Mouse (Mus musculus) left cerebral cortex, adult 9 months (tissue): ENCODE results near the gene Acap1.

Source experiments
- DNase-seq, 2 experiments: peaks; one replicate each; pipeline ENCODE4 v3.0.0; 2022; ENCODE audit warnings: low spot score in 2 of 2

Gene Acap1

DNA sequence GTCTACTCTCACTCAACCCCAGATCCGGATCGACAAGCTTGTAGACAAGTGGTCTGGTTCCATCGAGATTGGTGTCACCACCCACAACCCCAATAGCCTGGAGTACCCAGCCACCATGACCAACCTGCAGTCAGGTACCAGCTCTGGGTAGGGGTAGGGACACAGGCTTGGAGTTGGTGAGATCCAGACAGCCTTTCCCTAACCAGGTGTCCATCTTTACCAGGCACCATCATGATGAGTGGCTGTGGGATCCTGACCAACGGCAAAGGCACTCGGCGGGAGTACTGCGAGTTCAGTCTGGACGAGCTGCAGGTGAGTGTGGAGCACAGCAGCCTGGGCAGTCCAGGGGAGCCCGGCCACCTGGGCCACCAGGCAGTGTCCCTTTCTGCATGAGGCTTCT, 9.0 kb upstream of the Acap1 start:
- no peak for DNase-seq

DNA sequence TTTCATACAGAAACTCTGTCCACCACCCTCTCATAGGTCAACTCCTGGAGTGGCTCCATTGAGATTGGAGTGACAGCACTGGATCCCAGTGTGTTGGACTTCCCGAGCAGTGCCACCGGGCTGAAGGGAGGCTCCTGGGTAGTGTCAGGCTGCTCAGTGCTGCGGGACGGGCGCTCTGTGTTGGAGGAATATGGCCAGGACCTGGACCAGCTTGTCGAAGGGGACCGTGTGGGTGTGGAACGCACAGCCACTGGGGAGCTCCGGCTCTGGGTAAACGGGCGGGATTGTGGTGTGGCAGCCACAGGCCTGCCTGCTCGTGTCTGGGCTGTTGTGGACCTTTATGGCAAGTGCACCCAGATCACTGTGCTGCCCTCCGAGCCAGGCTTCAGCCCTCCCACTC, 7.6 kb upstream of the Acap1 start:
- DNase-seq = no peak

DNA sequence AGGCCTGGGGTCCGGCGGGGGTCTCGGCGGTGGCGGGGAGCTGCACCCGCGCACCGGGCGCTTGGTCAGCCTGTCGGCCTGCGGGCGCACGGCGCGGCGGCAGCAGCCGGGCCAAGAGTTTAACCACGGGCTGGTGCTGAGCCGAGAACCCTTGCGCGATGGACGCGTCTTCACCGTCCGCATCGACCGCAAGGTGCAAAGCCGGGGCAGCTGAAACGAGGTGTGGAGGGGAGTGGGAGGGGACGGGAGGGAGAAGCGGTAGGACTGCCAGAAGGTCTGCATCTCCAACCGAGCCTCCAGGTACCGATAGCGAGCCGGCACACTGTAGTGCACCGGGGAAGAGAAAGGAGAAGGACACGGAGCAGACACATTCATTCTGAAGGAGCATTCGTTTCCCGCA, 6.7 kb upstream of the Acap1 start:
- no peak for DNase-seq

DNA sequence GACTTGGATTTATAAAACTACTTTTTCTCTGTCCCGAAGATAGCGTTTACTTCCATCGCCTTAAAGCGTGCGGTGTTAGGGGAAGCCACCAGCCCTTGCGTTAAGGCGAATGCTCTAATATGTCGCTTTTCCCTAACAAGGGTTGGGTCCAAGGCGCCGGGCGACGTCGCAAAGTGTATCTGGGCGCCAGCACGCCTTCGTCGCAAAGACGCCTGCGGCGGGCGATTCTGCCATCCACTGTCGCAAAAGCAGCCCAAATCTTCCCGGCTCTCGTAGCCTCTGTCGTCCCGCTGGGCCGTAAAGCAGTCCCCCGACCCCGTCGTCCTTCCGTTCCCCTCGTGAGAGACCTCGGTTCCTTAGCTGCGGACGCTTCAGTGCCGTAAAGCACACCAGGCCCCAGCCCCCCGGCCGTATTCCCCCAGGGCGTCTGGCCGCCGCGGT, 6.1 kb upstream of the Acap1 start:
- peak; percentile 97 to 98 for DNase-seq

DNA sequence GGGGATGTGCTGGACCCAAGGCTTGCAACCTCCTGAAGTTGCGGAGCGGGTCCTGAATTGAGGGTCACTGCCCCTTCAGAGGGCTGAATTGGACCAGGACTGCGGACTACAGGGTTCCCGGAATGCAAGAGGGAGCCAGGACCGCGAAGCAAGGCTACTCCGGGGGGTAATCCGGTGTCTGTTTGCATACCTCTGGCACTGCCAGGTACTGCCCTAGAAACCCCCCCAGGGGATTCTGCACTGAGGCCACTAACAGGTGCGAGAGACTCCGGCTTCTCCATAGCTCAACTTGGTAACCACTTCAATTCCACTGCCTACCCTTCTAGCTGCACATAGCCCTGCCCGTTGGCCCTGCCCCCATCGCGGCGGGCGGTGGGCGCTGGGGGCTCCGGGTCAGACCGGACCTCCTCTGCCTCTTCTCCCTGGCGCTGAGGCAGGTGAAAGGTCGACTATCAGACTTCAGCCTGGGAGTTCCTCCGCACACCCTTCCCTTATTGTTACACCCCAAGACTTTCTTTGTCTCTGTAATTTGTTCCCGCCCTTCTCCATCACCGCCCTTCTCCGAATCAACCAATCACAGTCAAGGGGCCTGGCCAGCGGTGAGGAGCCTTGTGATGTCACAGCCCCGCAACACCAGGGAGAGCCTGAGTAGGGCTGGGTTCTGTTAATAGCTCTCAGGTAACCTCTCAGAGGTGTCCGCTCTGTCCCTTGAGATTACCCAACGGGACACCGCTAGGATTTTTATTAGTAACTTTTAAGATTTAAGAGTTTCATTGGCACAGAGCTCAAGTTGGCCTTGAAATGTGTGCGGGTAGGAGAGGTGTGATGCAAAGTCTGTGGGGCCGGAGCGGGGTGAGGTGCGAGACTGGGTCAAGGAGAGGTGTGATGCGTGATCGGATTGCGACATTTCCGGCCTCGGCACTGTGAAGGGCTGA, 5.4 kb upstream of the Acap1 start, which contains the start of the genes 2810408A11Rik and Neurl4:
Gene 2810408A11Rik, minus strand, starts transcription at position 517 of the 935 bp plus-strand sequence.
Gene Neurl4, plus strand, starts transcription at position 602 of the 935 bp plus-strand sequence.
- DNase-seq = peak; percentile 79 to 89

DNA sequence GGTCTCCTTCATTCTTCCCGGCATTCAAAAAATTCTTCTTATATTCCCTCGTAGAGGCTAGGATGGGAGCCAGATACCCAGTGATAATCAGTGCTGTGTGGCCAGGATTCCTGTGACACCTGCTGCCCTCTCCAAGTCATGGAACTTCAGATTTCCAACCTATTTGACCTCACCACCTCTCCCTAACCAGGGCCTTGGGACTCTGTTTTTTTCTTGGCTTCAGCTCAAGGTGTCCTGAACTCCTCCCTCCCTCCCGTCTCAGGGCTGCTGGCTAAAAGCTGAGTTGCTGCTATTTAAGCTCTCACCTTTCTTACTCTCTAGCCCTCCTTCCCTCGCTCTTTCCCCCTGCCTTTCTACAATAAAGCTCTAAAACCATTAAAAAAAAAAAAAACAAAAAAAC, 4.5 kb upstream of the Acap1 start:
- no peak for DNase-seq

DNA sequence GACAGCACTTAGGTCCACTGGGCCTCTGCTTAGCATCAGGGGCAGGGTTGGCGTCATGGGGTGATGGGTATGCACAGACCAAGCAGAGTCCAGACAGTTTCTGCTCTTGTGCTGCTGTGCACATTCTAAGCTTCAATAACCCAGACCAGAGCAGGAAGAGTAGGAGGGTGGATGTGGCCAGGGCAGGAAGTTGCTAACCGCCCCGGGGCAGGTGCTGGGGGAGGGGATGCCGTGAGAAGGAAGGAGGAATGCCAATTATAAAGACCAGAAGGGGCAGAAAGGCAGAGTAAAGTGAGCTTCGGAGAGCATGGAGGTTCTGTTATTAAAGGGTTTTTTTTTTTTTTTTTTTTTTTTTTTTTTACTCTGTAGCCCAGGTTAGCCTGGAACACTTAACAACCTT, 668 bp downstream of the Acap1 start:
- no peak for DNase-seq

DNA sequence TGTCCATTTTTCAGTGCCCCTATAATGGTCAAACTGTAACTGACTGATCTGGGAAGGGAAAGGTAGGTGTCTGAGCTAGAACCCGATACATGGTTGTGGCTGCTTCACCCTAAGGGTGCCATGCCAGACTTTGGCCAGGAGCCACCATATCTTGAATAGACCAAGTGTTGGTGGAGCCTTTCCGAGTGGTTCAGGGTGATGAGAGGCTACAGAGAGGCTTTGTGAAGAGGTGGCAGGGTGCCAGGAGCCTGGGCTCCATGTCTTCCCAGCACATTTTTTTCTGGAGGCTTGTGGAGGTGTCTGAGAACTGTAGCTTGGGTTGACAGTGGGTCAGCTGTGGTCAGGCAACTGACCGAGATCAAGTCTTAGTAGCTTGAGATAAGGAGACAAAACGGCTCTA, 3.9 kb downstream of the Acap1 start:
- peak in 1 of 2 experiments; percentile 42 for DNase-seq

DNA sequence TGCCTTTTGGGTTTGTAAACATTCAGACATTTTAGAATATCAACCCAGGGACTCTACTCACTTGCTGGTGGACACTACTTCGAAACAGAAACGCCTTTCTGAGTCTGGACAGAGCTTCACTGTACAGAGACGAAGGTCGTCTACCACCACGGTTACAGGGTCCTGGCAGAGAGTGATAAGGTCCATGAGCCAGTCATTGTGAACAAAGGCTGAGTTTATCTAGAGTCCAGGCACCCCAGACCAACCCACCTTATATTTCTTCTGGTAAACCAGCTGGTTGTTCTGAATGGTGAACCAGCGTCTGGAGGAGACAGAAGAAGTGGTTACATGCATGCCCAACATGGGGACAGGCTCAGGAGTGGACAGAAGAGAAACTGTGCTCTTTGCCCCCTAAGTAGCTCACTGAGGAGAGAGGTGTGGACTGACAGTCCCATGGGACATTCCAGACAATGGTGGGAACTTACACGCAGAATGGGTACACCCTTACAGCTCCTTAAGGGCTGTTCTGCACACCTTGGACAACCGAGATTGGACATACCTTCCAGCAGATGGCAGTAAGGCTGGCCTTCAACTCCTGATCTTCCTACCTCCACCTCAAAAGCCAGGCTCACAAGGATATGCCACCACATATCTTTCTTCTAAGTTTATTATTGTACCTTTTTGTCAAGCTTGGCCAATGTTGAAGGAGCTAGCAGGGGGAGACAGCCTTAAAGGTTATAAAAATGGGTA, 8.3 kb downstream of the Acap1 start:
- DNase-seq = no peak

DNA sequence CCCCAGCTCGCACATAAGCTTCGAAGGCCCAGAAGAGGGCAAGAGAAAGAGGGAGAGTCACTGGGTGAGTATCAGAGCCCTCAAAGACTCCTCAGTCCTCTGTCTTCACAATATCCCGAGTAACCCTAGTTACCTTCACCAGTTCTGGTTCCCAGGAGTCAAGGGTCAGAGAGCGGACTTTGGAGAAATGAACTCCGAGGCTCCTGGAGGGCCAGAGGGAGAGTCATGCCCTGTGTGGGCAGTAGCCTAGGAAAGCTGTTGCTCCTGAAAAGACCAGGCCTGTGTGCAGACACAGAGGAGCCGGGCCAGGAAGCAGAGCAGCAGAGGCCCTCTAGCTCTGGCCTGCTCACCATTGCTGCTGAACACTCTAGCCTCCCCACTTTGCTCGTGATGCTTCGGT, 10.7 kb downstream of the Acap1 start:
- DNase-seq = no peak

DNA sequence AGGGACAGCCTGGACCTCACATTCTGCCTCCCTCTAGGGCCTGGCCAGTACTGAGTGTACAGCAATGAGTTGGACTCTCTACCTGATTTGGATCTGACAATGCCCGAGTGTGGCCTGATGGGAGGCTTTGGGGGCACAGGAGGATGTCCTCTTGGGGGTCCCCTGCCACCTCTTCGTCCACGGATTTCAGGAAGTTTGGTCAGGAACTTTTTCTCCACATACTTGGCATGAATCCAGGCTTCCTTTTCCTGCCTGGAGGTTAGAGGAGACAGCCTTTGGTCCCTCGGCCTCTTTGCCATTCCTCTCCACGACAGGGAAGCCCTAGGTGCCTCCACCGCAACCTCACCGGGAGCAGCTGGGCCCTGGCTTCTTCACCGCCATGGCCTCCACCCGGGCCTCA, 11.1 kb downstream of the Acap1 start:
- DNase-seq = no peak

DNA sequence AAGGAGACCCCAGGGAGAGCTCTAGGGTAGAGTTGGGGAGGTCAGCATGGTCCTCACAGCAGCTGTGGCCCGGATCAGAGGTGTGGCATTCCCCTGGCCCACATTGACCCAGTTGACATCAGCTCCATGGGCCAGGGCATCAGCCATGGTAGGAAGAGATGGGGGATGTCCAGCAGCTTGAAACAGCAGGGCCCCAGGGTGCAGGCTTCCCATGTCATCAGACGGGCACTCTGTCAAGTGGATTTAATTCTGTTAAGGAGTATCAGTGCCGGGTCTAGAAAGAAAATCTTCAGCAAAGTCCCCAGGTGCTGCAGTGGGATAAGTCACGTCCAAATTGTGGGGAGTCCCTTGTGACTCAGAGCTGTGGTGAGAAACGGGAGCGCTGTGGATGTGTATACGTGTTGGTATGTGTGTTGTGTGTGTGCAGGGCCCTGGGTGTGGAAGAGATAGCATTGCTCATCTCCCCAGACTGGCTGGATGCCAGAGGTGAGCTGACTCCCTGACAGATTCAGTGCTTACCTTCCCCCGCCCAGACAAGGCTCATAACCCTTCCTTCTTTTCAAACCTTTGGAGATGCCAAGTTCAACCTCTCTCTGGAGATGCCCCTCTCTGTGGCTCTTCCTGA, 11.7 kb downstream of the Acap1 start:
- no peak for DNase-seq

DNA sequence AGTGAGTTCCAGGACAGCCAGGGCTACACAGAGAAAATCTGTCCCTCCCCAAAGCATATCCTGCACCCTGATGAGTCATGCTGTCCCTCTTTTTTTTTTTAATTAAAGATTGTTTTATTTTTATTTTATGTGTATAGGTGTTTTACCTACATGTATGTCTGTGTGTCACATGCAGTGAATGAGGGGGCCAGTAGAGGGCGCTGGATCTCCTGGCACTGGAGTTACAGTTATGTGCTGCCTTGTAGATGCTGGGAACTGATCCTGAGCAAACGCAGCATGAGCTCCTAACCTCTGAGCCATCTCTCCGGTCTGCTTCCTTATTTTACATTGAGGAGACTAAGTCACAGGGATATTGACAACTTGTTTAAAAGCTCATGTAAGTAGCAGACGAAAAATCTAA, 12.3 kb downstream of the Acap1 start:
- DNase-seq = no peak

DNA sequence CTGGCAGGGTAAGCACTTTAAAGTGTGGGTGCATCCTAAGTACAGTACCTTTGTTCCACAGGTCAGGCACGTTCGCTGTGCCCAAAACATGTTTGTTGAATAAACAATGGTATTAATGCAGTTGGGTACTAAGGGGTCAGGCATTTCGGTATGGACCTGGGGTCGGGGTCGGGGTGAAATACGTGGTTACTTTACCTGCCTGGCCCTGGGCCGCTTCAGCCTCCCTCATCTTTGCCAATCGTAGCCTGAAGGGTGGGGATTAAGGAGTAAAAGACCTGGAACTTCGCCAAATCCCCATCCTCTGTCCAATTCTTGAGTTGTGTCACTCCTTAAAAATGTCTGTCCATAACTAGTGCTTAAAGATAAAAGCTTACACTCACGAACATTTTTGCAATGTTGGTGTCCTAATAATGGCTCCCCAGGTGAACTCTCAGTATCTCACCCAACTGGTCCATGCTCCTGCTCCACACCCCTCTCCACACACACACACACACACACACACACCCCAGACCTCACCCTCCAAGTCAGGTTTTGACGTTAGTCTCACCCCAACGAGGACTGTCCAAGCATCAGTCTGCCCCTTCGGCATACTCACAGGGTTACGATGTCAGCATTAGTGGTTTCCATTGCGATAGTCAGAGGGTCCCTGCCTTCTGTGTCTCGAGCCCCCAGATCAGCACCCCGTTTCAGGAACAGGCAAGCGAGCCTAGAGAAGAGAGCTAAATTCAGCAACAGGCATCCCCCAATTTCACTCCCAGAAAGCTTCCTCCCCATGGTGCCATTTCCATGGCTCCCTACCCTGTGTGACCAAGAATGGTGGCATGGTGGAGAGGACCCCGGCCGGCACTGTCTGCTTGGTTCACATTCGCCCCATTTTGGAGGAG, 13.3 kb downstream of the Acap1 start:
- no peak for DNase-seq

DNA sequence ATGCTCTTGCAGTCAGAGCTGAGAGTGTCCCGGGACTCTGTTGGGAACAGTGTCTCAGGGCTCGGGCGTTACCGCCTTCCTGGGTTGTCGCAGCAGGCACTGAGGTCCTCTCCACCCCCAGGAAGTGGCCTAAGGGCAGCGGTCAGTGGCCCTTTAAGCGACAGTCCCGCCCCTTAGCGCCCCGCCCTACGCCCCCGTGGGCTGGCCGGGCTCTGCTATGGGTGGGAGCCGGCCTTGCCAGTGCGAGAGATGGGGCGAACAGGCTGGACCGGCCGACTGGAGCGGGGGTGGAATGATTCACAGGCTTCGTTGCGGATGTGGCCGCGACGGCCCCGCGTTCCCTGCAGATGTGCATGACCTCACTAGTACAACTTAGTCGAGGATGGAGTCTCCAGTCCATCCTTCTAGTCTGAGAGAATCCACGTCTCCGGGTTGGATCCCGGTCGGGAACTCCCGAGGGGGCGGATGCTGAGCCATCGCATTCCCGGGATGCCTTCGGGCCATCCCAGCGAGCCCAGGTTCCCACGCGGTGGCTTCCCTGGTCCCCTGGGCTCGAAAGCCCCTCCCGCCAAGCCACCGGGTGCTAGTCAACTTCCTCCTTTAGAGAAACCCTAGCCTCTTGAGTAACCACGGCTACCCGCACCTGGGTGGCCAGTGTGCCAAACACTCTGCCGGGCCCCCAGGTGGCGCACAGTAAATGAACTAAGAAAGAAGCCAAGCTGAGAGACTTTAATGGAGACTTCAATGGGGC, 14.3 kb downstream of the Acap1 start, which contains the start of gene Kctd11:
Gene Kctd11, minus strand, starts transcription at position 554 of the 751 bp plus-strand sequence.
- DNase-seq = peak in 1 of 2 experiments; percentile 73

DNA sequence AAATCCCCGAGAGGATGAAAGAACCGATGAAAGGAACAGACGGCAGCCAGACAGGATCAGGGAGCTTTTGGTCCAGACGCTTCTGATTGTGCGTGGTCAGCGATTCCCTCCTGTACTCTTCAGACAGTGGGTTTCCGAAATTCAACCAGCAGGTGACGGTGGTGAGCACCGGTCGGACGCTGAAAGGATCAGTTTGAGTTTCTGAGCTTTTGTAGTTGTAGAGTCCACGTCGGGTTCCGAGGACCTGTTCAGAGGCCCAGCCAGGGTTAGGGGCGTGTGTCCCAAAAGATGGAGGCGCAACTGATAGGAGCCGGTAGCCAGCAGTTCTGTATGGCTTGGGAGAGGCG, 14.9 kb downstream of the Acap1 start:
- peak in 1 of 2 experiments; percentile 41 for DNase-seq

DNA sequence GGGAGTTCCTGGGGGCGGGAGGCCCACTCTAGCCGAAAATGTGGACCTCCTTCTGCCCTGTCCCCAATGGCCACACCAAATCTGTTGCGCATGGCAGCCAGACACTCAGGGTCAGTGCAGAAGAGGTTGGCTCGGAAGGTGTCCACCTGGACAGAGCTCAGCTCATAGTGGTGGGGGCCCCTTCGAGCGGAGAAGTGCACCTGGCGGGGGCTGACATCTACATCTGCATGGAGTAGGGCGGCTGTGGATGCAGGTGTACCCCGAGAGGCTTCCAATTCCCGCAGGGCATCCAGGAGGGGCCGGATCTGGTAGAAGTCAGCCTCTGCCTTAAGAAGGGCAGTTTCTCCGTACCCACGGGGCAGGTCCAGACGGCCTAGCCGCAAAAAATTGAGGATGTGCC, 15.6 kb downstream of the Acap1 start:
- DNase-seq = no peak

DNA sequence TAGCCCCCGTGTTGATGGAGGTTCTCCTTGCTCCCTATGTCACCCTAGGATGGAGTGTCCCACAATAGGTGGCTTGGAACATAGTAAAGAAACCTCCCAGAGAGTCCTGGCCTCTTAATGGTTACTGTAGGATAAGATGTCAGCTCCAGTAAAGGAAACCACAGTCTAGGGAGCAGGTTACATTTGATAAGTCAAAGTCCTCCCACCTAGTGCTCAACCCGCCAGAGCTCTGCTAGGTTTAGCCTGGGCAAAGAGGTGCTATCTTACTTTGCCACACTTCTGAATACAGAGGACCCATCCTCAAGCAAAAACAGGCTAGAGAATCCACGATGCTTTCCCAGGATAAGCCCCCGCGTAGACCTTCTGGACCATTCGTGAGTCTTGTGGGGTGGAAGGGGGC, 16.4 kb downstream of the Acap1 start:
- no peak for DNase-seq

DNA sequence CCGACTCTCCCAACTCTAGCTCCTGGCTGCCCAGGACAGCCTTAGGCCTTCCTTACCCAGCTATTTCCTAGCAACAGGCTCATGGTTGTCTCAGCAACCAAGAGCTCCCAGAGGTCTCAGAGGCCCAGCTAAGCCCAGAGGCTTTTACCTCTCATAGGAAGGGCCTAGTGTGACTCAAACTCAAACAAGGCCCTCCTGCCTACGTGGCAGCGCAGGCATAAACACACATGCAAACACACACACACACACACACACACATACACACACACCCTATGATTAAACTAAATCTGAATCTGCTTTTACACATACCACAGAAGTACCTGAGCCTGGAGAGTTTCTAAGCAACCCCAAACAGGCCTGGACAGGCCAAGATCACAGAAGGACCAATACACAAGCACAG, 16.9 kb downstream of the Acap1 start:
- DNase-seq = no peak

DNA sequence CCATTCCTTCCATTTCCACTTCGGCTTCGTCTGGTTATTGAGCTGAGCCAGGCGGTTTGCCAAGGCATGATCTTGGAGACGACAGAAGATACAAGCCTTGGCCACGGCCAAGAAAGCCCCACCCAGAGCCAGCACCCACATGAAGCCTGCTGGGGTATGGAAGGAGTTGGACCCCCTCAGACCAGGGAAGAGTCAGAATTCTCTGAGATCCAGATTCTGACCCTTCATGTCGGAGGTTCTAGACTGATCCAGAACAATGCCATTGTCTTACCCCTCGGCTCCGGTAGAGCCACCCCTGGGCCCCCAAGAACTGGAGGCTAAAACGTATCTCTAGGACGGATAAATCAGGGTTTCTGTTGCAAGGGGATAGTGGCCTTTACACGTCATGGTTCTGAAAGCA, 17.5 kb downstream of the Acap1 start, which contains the start of gene Tmem95:
Gene Tmem95, minus strand, starts transcription at position 141 of the 400 bp plus-strand sequence.
- DNase-seq = no peak
